Mouse (Mus musculus) midbrain, postnatal 0 days (tissue): ENCODE measurements around the gene Mphosph9. TPM values are rescaled to one million over a fixed set of nuclear protein-coding genes. Genes with fewer than 3 reads are reported as not detected.
A peak's percentile ranks its signal among the peaks of the same experiment; 100 is the strongest.
"Not testable (repeated sequence)": the region's sequence is repeated elsewhere in the genome, so short reads cannot be mapped to it uniquely, and the experiment has no call there.

Source experiments
- ATAC-seq: fragments of 200-750 bp; cut with Nextera tagmentation; 2 replicates; pipeline ENCODE4 v1.8.0; 2017; ENCODE audit warnings: moderate number of reproducible peaks, mild to moderate bottlenecking, moderate TSS enrichment, moderate library complexity; ENCODE audit not compliant: low FRiP score
- DNase-seq: peaks from one replicate; pipeline ENCODE4 v3.0.0-alpha.2; 2015; ENCODE audit warnings: low spot score
- H3K27ac ChIP-seq: fragments of 300-500 bp; sonication (generic); 2 replicates; pipeline ENCODE4 v1.5.1; 2014; ENCODE audit warnings: low read depth, mild to moderate bottlenecking, low read length, mixed read lengths
- H3K27me3 ChIP-seq: fragments of 300-500 bp; sonication (generic); 2 replicates; pipeline ENCODE4 v1.6.1; 2014; ENCODE audit warnings: low read length, control low read depth, mixed read lengths; ENCODE audit not compliant: insufficient read depth
- H3K36me3 ChIP-seq: fragments of 300-500 bp; sonication (generic); 2 replicates; pipeline ENCODE4 v1.6.1; 2014; ENCODE audit warnings: low read length, control low read depth, mixed read lengths; ENCODE audit not compliant: insufficient read depth
- H3K4me1 ChIP-seq: fragments of 300-500 bp; sonication (generic); 2 replicates; pipeline ENCODE4 v1.6.1; 2014; ENCODE audit warnings: mild to moderate bottlenecking, control low read depth, antibody characterized with exemption, low read length, mixed read lengths; ENCODE audit not compliant: insufficient read depth
- H3K4me2 ChIP-seq: fragments of 300-500 bp; sonication (generic); 2 replicates; pipeline ENCODE4 v1.6.1; 2014; ENCODE audit warnings: low read depth, mild to moderate bottlenecking, low read length, mixed read lengths; ENCODE audit not compliant: poor library complexity, severe bottlenecking
- H3K4me3 ChIP-seq: fragments of 300-500 bp; sonication (generic); 2 replicates; pipeline ENCODE4 v1.5.1; 2014; ENCODE audit warnings: low read depth, mild to moderate bottlenecking, low read length, moderate library complexity
- H3K9ac ChIP-seq: fragments of 300-500 bp; sonication (generic); replicated peaks from 2 replicates; pipeline ENCODE4 v1.6.1; 2014; ENCODE audit warnings: mild to moderate bottlenecking, low read length, moderate library complexity, mixed read lengths; ENCODE audit not compliant: poor library complexity, severe bottlenecking
- H3K9me3 ChIP-seq: fragments of 300-500 bp; sonication (generic); 2 replicates; pipeline ENCODE4 v1.6.1; 2016; ENCODE audit warnings: low read length, control low read depth
- CTCF ChIP-seq: IDR thresholded peaks from 2 replicates; pipeline ENCODE4 v1.5.1; 2016; ENCODE audit warnings: antibody characterized with exemption, mild to moderate bottlenecking
- WGBS: fragments of 180-500 bp; shearing (Covaris S2); extraction: QIAGEN DNeasy Blood & Tissue Kit; methylation state at CpG from one replicate; pipeline ENCODE4 v1.1.7; 2014; 5-methylcytosine and 5-hydroxymethylcytosine counted together
- polyA plus RNA-seq: library from polyadenylated mRNA; unstranded; fragments of >200 nt; fragmentation: Nextera tagmentation; extraction: Ambion mirVana; gene quantifications from 2 replicates; pipeline ENCODE4 v1.2.1, GENCODE M21; 2015
- total RNA-seq: library from RNA; depleted of rRNA; stranded (reverse); fragments of >200 nt; gene quantifications from 2 replicates; pipeline ENCODE4 v1.2.3, GENCODE M21; 2014

Mphosph9 gene
- total and polyA plus RNA-seq, 2 experiments from 2014 or later = 9.6 to 19.0 TPM

DNA sequence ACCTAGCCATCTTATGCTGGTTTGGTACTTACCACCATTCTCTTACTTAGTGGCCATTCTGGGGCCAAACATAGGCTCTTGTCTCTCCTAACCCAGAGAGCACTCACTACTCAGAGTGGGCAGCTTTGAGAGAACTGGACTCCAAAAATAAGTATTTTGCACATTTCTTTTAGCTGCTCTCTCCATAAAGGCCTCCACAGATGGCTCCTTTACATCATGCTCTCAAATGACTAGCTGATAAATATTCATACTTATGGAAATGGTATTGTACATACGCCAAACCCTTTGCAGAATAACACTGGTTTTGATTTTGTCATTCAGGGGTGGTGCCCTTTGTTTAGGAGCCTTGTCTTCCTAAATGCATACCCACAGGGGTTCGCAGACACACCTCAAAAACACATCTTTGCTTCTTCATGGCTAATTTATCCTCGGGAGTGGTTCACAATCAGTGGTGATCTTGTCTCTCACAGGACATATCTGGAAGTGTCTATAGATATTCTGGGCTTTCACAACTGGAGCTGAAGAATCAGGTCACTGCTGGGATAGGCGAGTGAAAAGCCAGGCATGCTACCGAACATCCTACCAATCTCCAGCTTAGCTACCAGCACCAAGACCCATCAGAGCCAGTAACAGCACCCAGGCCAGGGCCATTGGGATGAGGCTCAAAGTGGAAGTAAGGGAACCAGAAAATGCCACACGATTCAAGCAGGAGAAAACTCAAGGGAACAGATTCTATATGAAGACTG, 36.6 kb upstream of the Mphosph9 start:
- H3K27me3 ChIP-seq = no peaks in the 10 kb centered on the region
- H3K4me1 ChIP-seq = no peaks in the 10 kb centered on the region
- no peak for DNase-seq
- H3K9ac ChIP-seq = no peak overlapping the region
- H3K4me3 ChIP-seq = no peak overlapping the region
- no peaks in the 10 kb centered on the region for H3K9me3 ChIP-seq
- 76% methylated on average over 6 of the region's 6 CpGs for WGBS
- ATAC-seq = no peak
- no peak overlapping the region for H3K4me2 ChIP-seq
- no peak for TF ChIP-seq CTCF
- H3K36me3 ChIP-seq = peaks cover 10% of the 10 kb centered on the region
- no peak overlapping the region for H3K27ac ChIP-seq

DNA sequence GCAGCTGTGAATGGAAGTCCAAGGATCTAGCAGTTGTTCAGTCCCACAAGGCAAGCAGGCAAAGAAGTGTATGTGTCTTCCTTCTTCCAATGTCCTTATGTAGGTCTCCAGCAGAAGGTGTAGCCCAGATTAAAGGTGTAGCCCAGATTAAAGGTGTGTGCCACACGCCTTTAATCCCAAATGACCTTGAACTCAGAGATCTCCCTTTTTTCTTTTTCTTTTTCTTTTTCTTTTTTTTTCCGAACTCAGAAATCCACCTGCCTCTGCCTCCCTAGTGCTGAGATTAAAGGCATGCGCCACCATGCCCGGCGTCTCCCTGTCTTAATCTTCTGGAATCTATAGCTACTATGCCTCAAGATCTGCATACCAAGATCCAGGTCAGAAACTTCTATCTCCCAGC, 35.2 kb upstream of the Mphosph9 start, which contains the start of gene Cdk2ap1:
Gene Cdk2ap1 (minus strand): TSS at position 101 of the 400 bp plus-strand sequence.
- not testable (repeated sequence) for DNase-seq, H3K27me3 ChIP-seq, H3K36me3 ChIP-seq, H3K4me3 ChIP-seq, H3K4me2 ChIP-seq, H3K9ac ChIP-seq, H3K4me1 ChIP-seq, H3K9me3 ChIP-seq, H3K27ac ChIP-seq, ATAC-seq
- 94% methylated on average over 5 of the region's 5 CpGs for WGBS

DNA sequence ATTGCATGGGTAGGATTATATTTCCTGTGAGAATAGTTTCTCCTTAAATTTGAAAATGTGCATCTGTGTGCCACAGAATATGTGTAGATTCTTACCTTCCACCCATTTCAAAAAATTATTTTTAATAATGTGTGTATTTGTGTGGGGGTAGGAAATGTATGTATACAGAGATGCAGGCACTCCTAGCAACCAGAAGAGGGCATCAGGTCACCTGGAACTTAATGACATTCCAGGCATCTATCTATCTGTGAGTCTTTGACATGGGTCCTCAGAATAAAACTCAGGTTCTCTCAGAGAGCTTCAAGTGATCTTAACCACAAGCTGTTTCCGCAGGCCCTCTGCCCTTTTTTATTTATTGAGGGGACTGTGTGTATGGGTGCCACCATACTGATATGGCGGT, 31.9 kb upstream of the Mphosph9 start:
- no peaks in the 10 kb centered on the region for H3K9me3 ChIP-seq
- no peak overlapping the region for H3K4me3 ChIP-seq
- TF ChIP-seq CTCF = peak; percentile 53
- no peaks in the 10 kb centered on the region for H3K4me1 ChIP-seq
- no peaks in the 10 kb centered on the region for H3K27me3 ChIP-seq
- H3K4me2 ChIP-seq = no peak overlapping the region
- 92% methylated on average over 2 of the region's 2 CpGs for WGBS
- no peaks in the 10 kb centered on the region for H3K36me3 ChIP-seq
- H3K27ac ChIP-seq = no peak overlapping the region
- ATAC-seq = no peak
- no peak overlapping the region for H3K9ac ChIP-seq
- DNase-seq = no peak

DNA sequence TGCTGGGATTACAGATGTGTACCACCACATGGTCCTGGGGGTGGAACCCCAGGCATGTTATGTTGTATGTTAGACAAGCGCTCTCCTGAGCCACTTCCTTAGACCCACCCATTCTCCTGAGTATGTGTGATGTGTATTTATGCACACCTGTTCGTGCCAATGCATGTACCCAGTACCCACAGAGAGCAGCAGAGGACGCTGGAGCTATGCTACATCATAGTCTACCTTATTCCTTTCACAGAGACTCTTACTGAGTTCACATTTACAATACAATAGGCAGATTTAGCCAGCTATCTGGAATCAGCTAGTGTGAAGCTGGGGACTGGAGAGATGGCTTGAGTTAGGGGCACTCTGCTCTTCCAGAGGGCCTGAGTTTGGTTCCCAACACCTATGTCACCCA, 28.9 kb upstream of the Mphosph9 start:
- ATAC-seq (no peak), DNase-seq (no peak)
- 43% methylated on average over 3 of the region's 3 CpGs for WGBS
- H3K4me3 ChIP-seq = no peak overlapping the region
- H3K36me3 ChIP-seq = no peaks in the 10 kb centered on the region
- peak; percentile 33; the same call in 1 of the 2 replicates for TF ChIP-seq CTCF
- no peak overlapping the region for H3K27ac ChIP-seq
- peaks cover under 1% of the 10 kb centered on the region; the same call in 1 of the 2 replicates for H3K4me1 ChIP-seq
- H3K9me3 ChIP-seq = no peaks in the 10 kb centered on the region
- H3K9ac ChIP-seq = no peak overlapping the region
- no peaks in the 10 kb centered on the region for H3K27me3 ChIP-seq
- H3K4me2 ChIP-seq = no peak overlapping the region

DNA sequence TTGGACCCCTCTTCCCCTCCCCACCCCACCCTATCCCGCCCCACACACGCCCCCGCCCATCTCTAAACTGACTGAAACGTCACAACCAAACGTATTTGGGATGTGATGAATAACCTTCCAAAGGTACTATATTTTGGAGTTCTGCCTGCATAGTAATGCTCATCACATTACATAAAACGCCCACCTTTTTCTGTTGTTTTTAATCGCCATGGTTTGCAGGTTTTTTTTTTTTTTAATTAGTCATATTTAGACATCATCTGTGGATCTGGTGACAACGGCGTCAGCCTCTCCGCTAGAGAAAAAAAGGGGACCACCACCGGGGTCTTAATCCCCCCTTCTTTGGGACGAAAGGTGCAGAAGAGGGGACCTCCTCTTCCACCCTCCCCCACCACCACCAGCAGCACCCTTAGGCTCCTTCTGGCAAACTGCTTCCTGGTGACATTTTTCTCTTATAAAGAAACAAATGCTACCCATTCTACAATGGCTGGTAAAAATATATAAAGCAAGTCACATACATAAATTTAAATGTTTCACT, 27.7 kb upstream of the Mphosph9 start:
- no peak overlapping the region for H3K27ac ChIP-seq
- H3K9me3 ChIP-seq = no peaks in the 10 kb centered on the region

More for the DNA sequence above, 27.7 kb upstream of the Mphosph9 start:
- ATAC-seq (no peak), DNase-seq (no peak)
- H3K36me3 ChIP-seq = no peaks in the 10 kb centered on the region
- H3K9ac ChIP-seq = no peak overlapping the region
- 2% methylated on average over 12 of the region's 12 CpGs for WGBS
- no peaks in the 10 kb centered on the region for H3K27me3 ChIP-seq
- H3K4me2 ChIP-seq = peak overlapping the region; percentile 60
- H3K4me3 ChIP-seq = peak overlapping the region; percentile 86
- TF ChIP-seq CTCF = no peak
- H3K4me1 ChIP-seq = peaks cover 11% of the 10 kb centered on the region
